Mouse (Mus musculus) bone marrow, adult 2 months (tissue): ENCODE results near the gene Itpr1.

Experiments used
- CTCF ChIP-seq: fragments of 200-500 bp; IDR thresholded peaks from 2 replicates; pipeline ENCODE4 v1.5.1; 2011; ENCODE audit warnings: low read length, control low read depth; ENCODE audit not compliant: control insufficient read depth, insufficient read depth
- POLR2A ChIP-seq: fragments of 200-500 bp; IDR thresholded peaks from 2 replicates; pipeline ENCODE4 v1.6.1; 2011; ENCODE audit warnings: low read depth, mild to moderate bottlenecking, control low read depth, low read length, borderline replicate concordance; ENCODE audit not compliant: control insufficient read depth

DNA sequence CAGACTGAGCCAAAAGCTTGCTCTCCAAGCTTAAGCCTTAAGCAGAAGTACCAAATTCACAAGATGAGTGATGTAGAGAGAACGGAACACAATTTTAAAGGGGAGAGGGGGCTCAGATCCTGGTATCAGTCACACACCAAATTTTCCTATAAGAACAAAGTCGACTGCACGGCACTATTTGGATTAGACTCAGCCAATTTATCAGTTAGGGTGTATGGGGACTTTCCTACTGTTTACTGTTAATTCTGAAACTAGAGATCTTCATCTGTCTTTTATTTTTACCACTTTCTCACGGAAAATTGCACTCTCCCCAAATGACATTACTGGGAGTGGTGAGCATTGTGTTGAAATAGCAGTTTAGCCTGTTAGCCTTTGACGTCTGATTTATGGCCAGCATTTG lies 269.6 kb downstream of the Itpr1 start:
- TF ChIP-seq POLR2A (no peak), CTCF (no peak)
